Mouse (Mus musculus) v-Abl transformed pro-B cells (cell line): Measurements from ENCODE around the gene Tfpt.

Experiments
- in situ Hi-C, 2 experiments: fragments of 400-800 bp; cut with MboI; formaldehyde crosslinking; loops; one replicate each; pipeline ENCODE4 v1.15.1; 2025; ENCODE audit not compliant: unreplicated experiment in 2 of 2

Gene Tfpt

GRCm38 (mm10) chr7:3629543-3630477 is at the start of gene Tfpt, which contains the start of gene Prpf31:
Gene Tfpt (minus strand): TSS chr7:3629929.
Gene Prpf31 (plus strand): TSS chr7:3629985.
- in situ Hi-C loops = loop anchor here in 1 of 2 experiments (5.0 kb wide), 1 partner anchor 67 kb away; no protein-coding TSS in a partner anchor

GRCm38 (mm10) chr7:3677342-3677741 is 47.6 kb upstream of the Tfpt start, which contains the start of gene Tmc4:
Gene Tmc4 (minus strand): TSS chr7:3677553.
- in situ Hi-C loops = loop anchor here (25.0 kb wide), 4 partner anchors 390 to 985 kb away; partner anchors contain the start of genes Myadm (in 2 of the 2), Ppp6r1 (in 2 of the 2), Prkcg (in 2 of the 2) and Ppp1r12c (in 1 of the 2)

GRCm38 (mm10) chr7:3676371-3676770 is 46.6 kb upstream of the Tfpt start:
- in situ Hi-C loops = loop anchor here (25.0 kb wide), 4 partner anchors 389 to 986 kb away; partner anchors contain the start of genes Myadm (in 2 of the 2), Ppp6r1 (in 2 of the 2), Prkcg (in 2 of the 2) and Ppp1r12c (in 1 of the 2)

- in situ Hi-C loops = loop anchor here (25.0 kb wide), 4 partner anchors 388 to 987 kb away; partner anchors contain the start of genes Myadm (in 2 of the 2), Ppp6r1 (in 2 of the 2), Prkcg (in 2 of the 2) and Ppp1r12c (in 1 of the 2)
Observed at GRCm38 (mm10) chr7:3675228-3675548, 45.5 kb upstream of the Tfpt start.

- in situ Hi-C loops = loop anchor here (25.0 kb wide), 4 partner anchors 387 to 988 kb away; partner anchors contain the start of genes Myadm (in 2 of the 2), Ppp6r1 (in 2 of the 2), Prkcg (in 2 of the 2) and Ppp1r12c (in 1 of the 2)
Observed at GRCm38 (mm10) chr7:3674507-3675227, 44.9 kb upstream of the Tfpt start.

GRCm38 (mm10) chr7:3666921-3667391 is 37.2 kb upstream of the Tfpt start:
- in situ Hi-C loops = no loop called here

- in situ Hi-C loops = no loop called here
Observed at GRCm38 (mm10) chr7:3665215-3666114, 35.7 kb upstream of the Tfpt start, which contains the start of gene Leng1. Gene Leng1 (minus strand): TSS chr7:3665840.

- in situ Hi-C loops = loop anchor here in 1 of 2 experiments (5.0 kb wide), 1 partner anchor 38 kb away; the partner anchor contains the start of gene Rps9
Observed at GRCm38 (mm10) chr7:3664524-3665214, 34.9 kb upstream of the Tfpt start.

GRCm38 (mm10) chr7:3658578-3658977 is 28.8 kb upstream of the Tfpt start:
- in situ Hi-C loops = no loop called here

GRCm38 (mm10) chr7:3656966-3657365 is 27.2 kb upstream of the Tfpt start:
- in situ Hi-C loops = no loop called here

- in situ Hi-C loops = loop anchor here in 1 of 2 experiments (5.0 kb wide), 1 partner anchor 56 kb away; the partner anchor contains the start of gene Rps9
Observed at GRCm38 (mm10) chr7:3646641-3647040, 16.9 kb upstream of the Tfpt start.

- in situ Hi-C loops = loop anchor here in 1 of 2 experiments (5.0 kb wide), 1 partner anchor 56 kb away; the partner anchor contains the start of gene Rps9
Observed at GRCm38 (mm10) chr7:3646188-3646587, 16.5 kb upstream of the Tfpt start.

- in situ Hi-C loops = loop anchor here in 1 of 2 experiments (5.0 kb wide), 1 partner anchor 57 kb away; the partner anchor contains the start of gene Rps9
Observed at GRCm38 (mm10) chr7:3645488-3646025, 15.8 kb upstream of the Tfpt start.

- in situ Hi-C loops = loop anchor here in 1 of 2 experiments (5.0 kb wide), 1 partner anchor 57 kb away; the partner anchor contains the start of gene Rps9
Observed at GRCm38 (mm10) chr7:3644672-3645487, 15.2 kb upstream of the Tfpt start, which contains the start of gene Cnot3. Gene Cnot3 (plus strand): TSS chr7:3645268.

- in situ Hi-C loops = no loop called here
Observed at GRCm38 (mm10) chr7:3644348-3644671, 14.6 kb upstream of the Tfpt start.

GRCm38 (mm10) chr7:3643843-3644242 is 14.1 kb upstream of the Tfpt start:
- in situ Hi-C loops = no loop called here

GRCm38 (mm10) chr7:3643412-3643811 is 13.7 kb upstream of the Tfpt start:
- in situ Hi-C loops = no loop called here
